Mouse (Mus musculus): ENCODE results near the gene Lpcat3. TPM values are rescaled to one million over a fixed set of nuclear protein-coding genes. Genes with fewer than 3 reads are reported as not detected.
A peak's percentile ranks its signal among the peaks of the same experiment; 100 is the strongest.

Lpcat3 gene
- polyA plus RNA-seq, 1 experiment from 2014 or later: 134 TPM

GRCm38 (mm10) chr6:124698751-124699150 is 35.9 kb downstream of the Lpcat3 start:
- Histone ChIP-seq H3K36me3 (peaks cover 32% of the 10 kb centered on the region), H3K9ac (no peak overlapping the region)
- WGBS: 73% methylated on average over 6 of the region's 6 CpGs

DNA sequence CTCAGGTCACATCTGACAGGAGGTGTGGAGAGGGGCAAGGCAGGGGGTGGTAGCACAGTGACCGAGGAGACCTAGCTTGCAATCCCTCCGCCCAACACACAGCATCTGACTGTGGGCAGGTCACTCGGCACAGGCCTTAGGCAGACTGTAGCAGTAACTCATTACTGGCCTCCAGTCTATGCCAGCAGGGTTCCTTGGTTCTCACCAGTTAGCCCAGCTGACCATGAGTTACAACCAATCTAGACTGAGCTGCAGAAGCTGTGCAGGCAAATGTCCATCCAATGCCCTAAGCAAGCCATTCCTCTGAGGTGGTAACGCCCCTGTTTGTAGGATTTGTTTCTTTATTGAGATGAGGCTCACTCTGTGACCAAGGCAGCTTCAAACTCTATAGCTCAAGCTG is 36.5 kb downstream of the Lpcat3 start:
- Histone ChIP-seq H3K4me1 (replicated peaks) (peaks cover 6% of the 10 kb centered on the region), H3K9me3 (no peaks in the 10 kb centered on the region), H3K36me3 (peaks cover 37% of the 10 kb centered on the region), H3K4me2 (replicated peaks) (no peak overlapping the region), H3K4me3 (replicated peaks) (no peak overlapping the region), H3K27ac (no peak overlapping the region), H3K27me3 (replicated peaks) (no peaks in the 10 kb centered on the region), H3K9ac (no peak overlapping the region)
- ATAC-seq: no peak
- WGBS: 81% methylated on average over 4 of the region's 4 CpGs

More at GRCm38 (mm10) chr6:124698751-124699150, 35.9 kb downstream of the Lpcat3 start:
- no peaks in the 10 kb centered on the region for H3K27me3 ChIP-seq (replicated peaks)
- H3K9me3 ChIP-seq: no peaks in the 10 kb centered on the region
- no peak for ATAC-seq
- peaks cover 12% of the 10 kb centered on the region for H3K4me1 ChIP-seq (replicated peaks)
- H3K27ac ChIP-seq: no peak overlapping the region
- H3K4me2 ChIP-seq (replicated peaks): no peak overlapping the region
- no peak overlapping the region for H3K4me3 ChIP-seq (replicated peaks)

- ATAC-seq: peak; percentile 27; the same call in 1 of the 2 replicates
- Histone ChIP-seq H3K36me3 (peaks cover 44% of the 10 kb centered on the region), H3K4me2 (replicated peaks) (no peak overlapping the region), H3K27me3 (replicated peaks) (no peaks in the 10 kb centered on the region), H3K4me3 (replicated peaks) (no peak overlapping the region), H3K4me1 (replicated peaks) (0 out of 2 replicates have a peak, but pooled peaks cover 3% of the 10 kb centered on the region), H3K9me3 (no peaks in the 10 kb centered on the region), H3K27ac (no peak overlapping the region), H3K9ac (no peak overlapping the region)
- WGBS: 77% methylated on average over 11 of the region's 11 CpGs
Measured at GRCm38 (mm10) chr6:124699962-124700610, 37.3 kb downstream of the Lpcat3 start.

GRCm38 (mm10) chr6:124701338-124701737 is 38.5 kb downstream of the Lpcat3 start:
- Histone ChIP-seq H3K27ac (no peak overlapping the region), H3K27me3 (replicated peaks) (no peaks in the 10 kb centered on the region), H3K4me3 (replicated peaks) (no peak overlapping the region), H3K9me3 (no peaks in the 10 kb centered on the region), H3K36me3 (peaks cover 49% of the 10 kb centered on the region), H3K4me1 (replicated peaks) (0 out of 2 replicates have a peak, but pooled peaks cover 3% of the 10 kb centered on the region), H3K4me2 (replicated peaks) (no peak overlapping the region), H3K9ac (no peak overlapping the region)
- WGBS: 74% methylated on average over 8 of the region's 8 CpGs
- peak; percentile 15; the same call in 1 of the 2 replicates for ATAC-seq

DNA sequence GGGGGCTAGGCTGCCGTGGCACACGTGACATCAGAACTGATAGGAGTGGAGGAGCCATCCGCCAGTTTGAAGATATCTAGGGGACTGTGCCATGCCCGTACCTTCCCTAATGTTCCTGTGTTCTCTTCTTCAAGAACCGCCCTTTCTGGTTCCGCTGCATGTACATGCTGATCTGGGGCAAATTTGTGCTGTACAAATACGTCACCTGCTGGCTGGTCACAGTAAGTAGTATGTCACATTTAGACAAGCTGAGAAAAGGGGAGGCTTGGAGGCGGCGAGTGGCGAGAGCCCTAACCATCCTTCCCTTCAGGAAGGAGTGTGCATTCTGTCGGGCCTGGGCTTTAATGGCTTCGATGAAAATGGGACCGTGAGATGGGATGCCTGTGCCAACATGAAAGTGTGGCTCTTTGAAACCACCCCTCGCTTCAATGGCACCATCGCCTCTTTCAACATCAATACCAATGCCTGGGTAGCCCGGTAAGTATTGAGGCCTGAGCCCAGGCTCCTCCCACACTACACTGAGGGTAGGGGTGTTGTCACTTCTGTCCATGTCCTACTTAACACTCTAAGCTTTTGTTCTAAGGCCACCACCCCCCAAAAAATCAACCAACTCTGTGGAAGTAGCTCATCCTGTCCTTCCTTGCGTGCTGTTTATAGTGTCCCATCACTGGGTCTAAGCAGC is 39.4 kb downstream of the Lpcat3 start:
- peaks cover 49% of the 10 kb centered on the region for H3K36me3 ChIP-seq
- no peaks in the 10 kb centered on the region for H3K9me3 ChIP-seq
- H3K9ac ChIP-seq: no peak overlapping the region
- WGBS: 90% methylated on average over 17 of the region's 17 CpGs
- H3K4me1 ChIP-seq (replicated peaks): 0 out of 2 replicates have a peak, but pooled peaks cover 3% of the 10 kb centered on the region
- no peaks in the 10 kb centered on the region for H3K27me3 ChIP-seq (replicated peaks)
- H3K4me2 ChIP-seq (replicated peaks): no peak overlapping the region
- H3K27ac ChIP-seq: 0 out of 2 replicates have a peak overlapping the region, but pooled peaks have one; percentile 3
- no peak overlapping the region for H3K4me3 ChIP-seq (replicated peaks)
- peak; percentile 16 for ATAC-seq

DNA sequence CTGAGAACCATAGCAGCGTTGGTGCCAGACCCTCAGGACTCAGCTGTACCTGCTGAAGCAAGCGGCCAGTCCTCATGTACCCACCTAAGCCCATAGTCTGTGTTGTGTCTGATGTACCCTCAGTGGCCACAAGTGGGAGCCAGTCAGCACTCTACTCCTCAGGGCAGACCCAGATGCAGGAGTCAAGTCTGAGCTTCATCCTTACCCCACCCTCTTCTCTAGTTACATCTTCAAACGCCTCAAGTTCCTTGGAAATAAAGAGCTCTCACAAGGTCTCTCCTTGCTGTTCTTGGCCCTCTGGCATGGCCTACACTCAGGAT is 39.9 kb downstream of the Lpcat3 start:
- Histone ChIP-seq H3K4me3 (replicated peaks) (no peak overlapping the region), H3K36me3 (peaks cover 49% of the 10 kb centered on the region), H3K4me1 (replicated peaks) (0 out of 2 replicates have a peak, but pooled peaks cover 3% of the 10 kb centered on the region), H3K9ac (no peak overlapping the region), H3K9me3 (no peaks in the 10 kb centered on the region), H3K4me2 (replicated peaks) (no peak overlapping the region), H3K27me3 (replicated peaks) (no peaks in the 10 kb centered on the region), H3K27ac (no peak overlapping the region)
- 46% methylated on average over 3 of the region's 3 CpGs for WGBS
- peak; percentile 66 for ATAC-seq

- peaks cover 49% of the 10 kb centered on the region for H3K36me3 ChIP-seq
- 0 out of 2 replicates have a peak, but pooled peaks cover 6% of the 10 kb centered on the region for H3K4me1 ChIP-seq (replicated peaks)
- ATAC-seq: no peak
- H3K9ac ChIP-seq: no peak overlapping the region
- no peaks in the 10 kb centered on the region for H3K9me3 ChIP-seq
- H3K27ac ChIP-seq: no peak overlapping the region
- no peak overlapping the region for H3K4me3 ChIP-seq (replicated peaks)
- H3K27me3 ChIP-seq (replicated peaks): no peaks in the 10 kb centered on the region
- H3K4me2 ChIP-seq (replicated peaks): no peak overlapping the region
- WGBS: 58% methylated on average over 7 of the region's 7 CpGs
Measured at GRCm38 (mm10) chr6:124703789-124704188, 41.0 kb downstream of the Lpcat3 start.

GRCm38 (mm10) chr6:124704417-124704816 is 41.6 kb downstream of the Lpcat3 start:
- ATAC-seq: no peak
- H3K27me3 ChIP-seq (replicated peaks): no peaks in the 10 kb centered on the region
- no peak overlapping the region for H3K27ac ChIP-seq
- no peak overlapping the region for H3K4me2 ChIP-seq (replicated peaks)
- peaks cover 44% of the 10 kb centered on the region for H3K36me3 ChIP-seq
- 97% methylated on average over 2 of the region's 2 CpGs for WGBS
- no peaks in the 10 kb centered on the region for H3K9me3 ChIP-seq
- H3K9ac ChIP-seq: no peak overlapping the region
- H3K4me1 ChIP-seq (replicated peaks): 0 out of 2 replicates have a peak, but pooled peaks cover 7% of the 10 kb centered on the region
- H3K4me3 ChIP-seq (replicated peaks): no peak overlapping the region

DNA sequence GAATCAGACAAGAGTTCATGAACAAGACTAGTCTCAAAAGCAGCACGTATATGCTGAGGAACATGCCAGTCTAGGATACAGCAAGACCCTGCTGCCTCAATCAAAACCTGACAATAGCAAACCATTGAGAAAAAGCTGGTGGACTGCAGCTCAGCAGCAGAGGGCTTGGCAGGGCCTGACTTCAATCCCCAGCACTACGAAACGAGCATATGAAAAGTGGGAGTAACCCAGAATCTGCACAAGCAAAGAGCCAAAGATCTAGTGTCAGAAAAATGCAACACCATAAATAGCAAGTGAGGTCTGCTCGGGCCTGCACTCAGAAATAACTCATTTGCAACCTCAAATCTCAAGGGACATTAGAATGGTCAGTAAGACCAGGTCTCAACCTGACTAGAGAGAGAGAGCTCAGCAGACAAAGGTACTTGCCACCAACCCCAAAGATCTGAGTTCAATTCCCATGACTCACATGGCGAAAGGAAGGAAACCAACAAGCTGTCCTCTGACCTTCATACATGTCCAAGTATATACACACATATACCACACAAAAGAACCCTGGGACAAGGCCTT is 43.3 kb downstream of the Lpcat3 start:
- Histone ChIP-seq H3K36me3 (peaks cover 36% of the 10 kb centered on the region), H3K4me1 (replicated peaks) (peaks cover 14% of the 10 kb centered on the region; the same call in 1 of the 2 replicates), H3K27ac (no peak overlapping the region), H3K9me3 (no peaks in the 10 kb centered on the region), H3K4me3 (replicated peaks) (no peak overlapping the region), H3K9ac (no peak overlapping the region), H3K27me3 (replicated peaks) (no peaks in the 10 kb centered on the region), H3K4me2 (replicated peaks) (no peak overlapping the region)
- 79% methylated on average over 5 of the region's 5 CpGs for whole genome bisulfite sequencing
- ATAC-seq: no peak

DNA sequence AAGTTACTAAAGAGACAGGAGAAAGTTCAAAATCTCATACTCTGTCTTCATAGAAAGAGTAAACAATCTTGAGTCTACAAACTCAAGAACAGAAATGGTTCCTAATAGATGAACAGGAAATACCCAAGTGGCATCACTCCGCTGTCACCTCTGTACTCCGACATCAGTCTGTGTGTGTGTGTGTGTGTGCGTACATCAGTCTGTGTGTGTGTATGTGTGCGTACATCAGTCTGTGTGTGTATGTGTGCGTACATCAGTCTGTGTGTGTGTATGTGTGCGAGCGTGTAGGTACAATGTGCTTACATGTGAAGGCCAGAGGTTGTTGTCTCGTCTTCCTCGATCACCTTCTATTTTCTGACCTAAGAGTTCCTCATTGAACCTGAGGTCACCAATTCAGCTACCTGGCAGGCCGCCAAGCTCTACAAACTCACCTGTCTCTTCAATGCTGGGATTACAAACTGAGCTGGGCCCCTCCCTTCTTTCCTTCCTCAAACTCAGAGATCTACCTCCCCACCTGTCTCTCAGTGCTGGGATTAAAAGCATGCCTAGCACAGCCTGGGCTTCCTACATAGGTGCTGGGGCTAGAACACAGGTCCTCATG is 45.6 kb downstream of the Lpcat3 start:
- Histone ChIP-seq H3K4me2 (replicated peaks) (no peak overlapping the region), H3K36me3 (peaks cover 21% of the 10 kb centered on the region), H3K27ac (no peak overlapping the region), H3K9ac (no peak overlapping the region), H3K4me3 (replicated peaks) (no peak overlapping the region), H3K4me1 (replicated peaks) (peaks cover 19% of the 10 kb centered on the region), H3K9me3 (no peaks in the 10 kb centered on the region), H3K27me3 (replicated peaks) (no peaks in the 10 kb centered on the region)
- no peak for ATAC-seq
- WGBS: 83% methylated on average over 10 of the region's 10 CpGs

DNA sequence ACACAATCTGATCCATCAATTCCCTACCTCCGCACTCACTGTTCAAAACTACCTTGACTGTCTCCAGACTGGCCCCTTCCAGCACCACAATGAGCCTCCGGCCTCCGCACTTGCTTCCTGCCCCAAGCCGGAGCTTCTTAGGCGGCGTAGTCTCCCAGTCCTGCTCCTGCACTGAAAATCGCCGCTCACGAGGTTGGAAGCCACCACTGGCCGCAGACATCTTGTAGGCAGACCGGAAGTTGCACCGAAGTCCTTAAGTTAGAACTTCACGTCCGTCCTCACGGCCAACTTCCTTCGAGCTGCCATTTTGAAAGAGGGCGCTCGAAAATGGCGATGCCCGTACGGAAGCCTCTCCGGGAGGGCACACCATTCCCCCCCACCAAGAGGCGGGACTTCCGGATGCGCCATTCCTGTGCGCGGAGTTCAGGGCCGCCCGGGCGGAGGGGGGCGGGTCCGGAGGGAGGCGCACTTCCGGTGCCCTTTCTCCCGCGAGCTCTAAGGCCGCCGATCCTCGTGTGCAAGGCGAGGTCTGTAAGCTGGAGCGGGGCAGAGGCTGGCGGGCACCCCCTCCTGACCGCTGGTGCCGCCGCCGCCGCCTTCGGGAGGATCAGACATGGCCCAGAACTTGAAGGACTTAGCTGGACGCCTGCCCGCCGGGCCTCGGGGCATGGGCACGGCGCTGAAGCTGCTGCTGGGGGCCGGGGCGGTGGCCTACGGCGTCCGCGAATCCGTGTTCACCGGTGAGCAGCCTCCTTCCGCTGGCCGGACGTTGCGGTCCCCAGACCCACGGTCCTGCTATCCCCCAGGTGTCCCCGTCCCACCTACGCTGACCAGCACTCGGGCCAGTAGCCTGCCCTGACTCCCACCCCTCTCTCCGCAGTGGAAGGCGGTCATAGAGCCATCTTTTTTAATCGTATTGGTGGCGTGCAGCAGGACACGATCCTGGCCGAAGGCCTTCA is 49.3 kb downstream of the Lpcat3 start, which contains the start of the genes Emg1 and Phb2:
Gene Emg1 (minus strand): TSS at position 355 of the 959 bp plus-strand sequence.
Gene Phb2 (plus strand): TSS at position 513 of the 959 bp plus-strand sequence.
- Histone ChIP-seq H3K4me2 (replicated peaks) (peak within 1 kb of the TSS; percentile 86), H3K4me1 (replicated peaks) (peaks cover 32% of the 10 kb centered on the region), H3K27me3 (replicated peaks) (no peaks in the 10 kb centered on the region), H3K9ac (peak within 1 kb of the TSS; percentile 95), H3K36me3 (peaks cover 21% of the 10 kb centered on the region), H3K27ac (peak within 1 kb of the TSS; percentile 88), H3K9me3 (no peaks in the 10 kb centered on the region), H3K4me3 (replicated peaks) (peak within 1 kb of the TSS; percentile 96)
- under 1% methylated on average over 76 of the region's 76 CpGs for WGBS
- peak; percentile 96 for ATAC-seq
